Mouse (Mus musculus): ENCODE data around the gene Mtmr1. TPM values are rescaled to one million over a fixed set of nuclear protein-coding genes. Genes with fewer than 3 reads are reported as not detected.

Mtmr1 gene
- polyA plus RNA-seq, 1 experiment from 2014 or later = 9.3 TPM

DNA sequence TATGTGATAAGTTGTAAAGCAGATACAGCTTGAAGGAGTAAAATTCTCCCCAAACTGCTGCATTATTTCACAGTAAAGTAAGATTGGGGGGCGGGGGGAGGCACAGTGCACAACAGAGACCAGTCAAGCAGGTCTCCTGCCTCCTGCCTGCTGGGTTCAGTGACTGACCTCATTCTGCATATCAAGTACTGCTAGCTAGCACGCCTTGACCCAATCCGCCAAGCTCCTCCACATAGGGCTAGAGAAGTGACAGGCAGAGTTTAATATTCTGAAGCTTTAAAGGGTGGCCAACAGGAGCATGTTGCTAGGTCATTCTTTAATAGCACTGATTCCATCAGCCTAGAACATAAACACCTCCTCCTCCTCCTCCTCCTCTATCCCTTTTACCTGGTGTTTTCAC lies 48.2 kb downstream of the Mtmr1 start:
- no peak overlapping the region for H3K4me2 ChIP-seq (replicated peaks; ENCODE audit: low read depth)
- no peak overlapping the region for H3K27ac ChIP-seq (ENCODE audit: low read depth, low read length)
- 88% methylated on average over 3 of the region's 3 CpGs for WGBS
- no peak for ATAC-seq
- H3K4me1 ChIP-seq (replicated peaks; ENCODE audit: control insufficient read depth, insufficient read depth, low read length) = no peaks in the 10 kb centered on the region
- no peaks in the 10 kb centered on the region for H3K27me3 ChIP-seq (replicated peaks; ENCODE audit: control insufficient read depth, insufficient read depth, low read length)
- no peak for TF ChIP-seq CTCF (IDR thresholded peaks at IDR 0.05; ENCODE audit: low read depth)
- H3K4me3 ChIP-seq (ENCODE audit: low read depth, low read length) = no peak overlapping the region
- H3K9ac ChIP-seq (ENCODE audit: low read depth, low read length) = no peak overlapping the region
- no peaks in the 10 kb centered on the region for H3K36me3 ChIP-seq (ENCODE audit: control insufficient read depth, insufficient read depth)
- H3K9me3 ChIP-seq (ENCODE audit: control insufficient read depth) = no peaks in the 10 kb centered on the region

DNA sequence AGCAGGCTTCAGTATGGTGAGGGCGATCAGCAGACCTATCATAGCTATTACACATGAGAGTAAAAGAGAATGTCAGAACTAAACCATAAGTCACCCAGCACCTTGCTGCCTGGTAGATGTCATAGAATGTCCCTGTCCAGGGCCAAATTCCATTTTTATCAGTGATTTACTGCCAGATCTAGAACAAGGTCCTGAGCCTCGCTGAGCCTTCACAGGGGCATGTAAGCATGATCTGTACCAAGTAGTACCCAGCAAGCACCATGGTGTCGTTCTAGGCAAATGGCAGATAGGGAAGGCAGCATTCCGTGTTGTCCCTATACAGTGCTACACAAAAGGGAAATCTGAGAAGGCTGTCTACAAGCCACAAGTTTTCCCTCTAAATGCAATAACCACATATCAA lies 49.1 kb downstream of the Mtmr1 start:
- no peak for ATAC-seq
- Histone ChIP-seq H3K27ac (ENCODE audit: low read depth, low read length) (no peak overlapping the region), H3K9ac (ENCODE audit: low read depth, low read length) (no peak overlapping the region), H3K4me3 (ENCODE audit: low read depth, low read length) (no peak overlapping the region), H3K27me3 (replicated peaks; ENCODE audit: control insufficient read depth, insufficient read depth, low read length) (no peaks in the 10 kb centered on the region), H3K9me3 (ENCODE audit: control insufficient read depth) (no peaks in the 10 kb centered on the region), H3K4me1 (replicated peaks; ENCODE audit: control insufficient read depth, insufficient read depth, low read length) (no peaks in the 10 kb centered on the region), H3K4me2 (replicated peaks; ENCODE audit: low read depth) (no peak overlapping the region), H3K36me3 (ENCODE audit: control insufficient read depth, insufficient read depth) (no peaks in the 10 kb centered on the region)
- WGBS = 83% methylated on average over 4 of the region's 4 CpGs
- TF ChIP-seq CTCF (IDR thresholded peaks at IDR 0.05; ENCODE audit: low read depth) = no peak

DNA sequence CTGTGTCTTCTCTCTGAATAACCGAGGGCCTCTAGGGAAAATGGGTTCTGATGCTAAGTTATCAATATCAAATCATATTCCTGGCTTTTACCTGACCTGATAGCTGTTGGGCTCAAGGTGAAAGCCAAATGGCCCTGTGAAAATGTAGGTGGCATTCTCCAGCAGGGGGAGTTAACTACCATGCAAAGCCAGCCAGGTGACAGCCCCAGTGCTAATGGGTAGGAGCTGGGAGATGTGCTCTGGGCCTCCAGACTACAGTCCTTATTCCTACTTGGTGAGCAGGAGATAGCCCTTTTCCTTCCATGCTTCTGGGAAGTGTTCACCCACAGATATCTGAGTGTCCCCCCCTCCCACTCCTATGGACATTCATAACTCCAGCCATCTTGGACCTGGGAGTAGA lies 60.3 kb downstream of the Mtmr1 start:
- 78% methylated on average over 1 of the region's 1 CpGs for WGBS
- no peak overlapping the region for H3K27ac ChIP-seq (ENCODE audit: low read depth, low read length)
- no peaks in the 10 kb centered on the region for H3K4me1 ChIP-seq (replicated peaks; ENCODE audit: control insufficient read depth, insufficient read depth, low read length)
- H3K4me3 ChIP-seq (ENCODE audit: low read depth, low read length) = no peak overlapping the region
- peak; percentile 58 for TF ChIP-seq CTCF (IDR thresholded peaks at IDR 0.05; ENCODE audit: low read depth)
- no peak overlapping the region for H3K9ac ChIP-seq (ENCODE audit: low read depth, low read length)
- H3K9me3 ChIP-seq (ENCODE audit: control insufficient read depth) = no peaks in the 10 kb centered on the region
- H3K4me2 ChIP-seq (replicated peaks; ENCODE audit: low read depth) = no peak overlapping the region
- no peaks in the 10 kb centered on the region; the same call in 1 of the 2 replicates for H3K36me3 ChIP-seq (ENCODE audit: control insufficient read depth, insufficient read depth)
- H3K27me3 ChIP-seq (replicated peaks; ENCODE audit: control insufficient read depth, insufficient read depth, low read length) = no peaks in the 10 kb centered on the region
- ATAC-seq = no peak

DNA sequence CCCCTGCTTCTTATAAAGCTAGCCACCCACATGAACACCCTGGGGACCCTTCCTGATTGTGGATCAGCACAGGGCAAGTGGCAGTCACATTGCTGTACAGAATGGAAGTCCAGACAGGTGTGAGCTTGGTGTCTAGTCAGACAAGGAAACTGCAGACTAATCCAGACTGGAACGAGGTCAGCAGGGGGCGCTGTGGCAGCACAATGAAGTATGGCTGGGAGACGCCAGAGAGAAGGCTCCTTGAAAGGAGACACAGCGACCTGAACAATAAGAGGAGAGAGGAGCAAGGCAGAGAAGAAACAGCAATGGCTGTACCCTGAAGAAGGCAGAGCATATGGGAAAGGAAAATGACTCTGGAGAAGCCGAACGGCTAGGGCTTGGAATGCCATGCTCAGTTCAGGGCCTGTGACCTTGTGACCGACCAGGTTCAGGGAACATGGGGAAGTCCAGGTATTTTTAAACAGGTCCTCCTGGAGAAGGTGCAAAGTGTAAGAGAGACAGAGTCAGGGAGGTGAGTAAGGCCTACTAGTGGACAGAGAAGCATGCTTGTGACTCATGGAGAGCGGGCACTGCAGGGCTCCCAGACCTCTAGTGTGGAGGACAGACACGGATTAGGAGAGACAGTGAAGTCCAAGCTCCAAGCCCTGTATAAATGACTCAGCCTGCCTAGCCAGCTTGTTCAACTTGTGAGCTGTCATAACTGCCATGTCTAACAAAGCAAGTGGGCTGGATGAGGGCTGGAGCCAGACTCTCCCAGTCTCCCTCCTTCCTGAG lies 61.4 kb downstream of the Mtmr1 start:
- WGBS = 43% methylated on average over 9 of the region's 9 CpGs
- peak; percentile 88 for TF ChIP-seq CTCF (IDR thresholded peaks at IDR 0.05; ENCODE audit: low read depth)
- no peak overlapping the region for H3K9ac ChIP-seq (ENCODE audit: low read depth, low read length)
- no peaks in the 10 kb centered on the region for H3K9me3 ChIP-seq (ENCODE audit: control insufficient read depth)
- no peak overlapping the region for H3K4me3 ChIP-seq (ENCODE audit: low read depth, low read length)
- H3K27ac ChIP-seq (ENCODE audit: low read depth, low read length) = no peak overlapping the region
- H3K4me1 ChIP-seq (replicated peaks; ENCODE audit: control insufficient read depth, insufficient read depth, low read length) = no peaks in the 10 kb centered on the region
- peak; percentile 61; the same call in 1 of the 2 replicates for ATAC-seq
- no peaks in the 10 kb centered on the region for H3K27me3 ChIP-seq (replicated peaks; ENCODE audit: control insufficient read depth, insufficient read depth, low read length)
- H3K4me2 ChIP-seq (replicated peaks; ENCODE audit: low read depth) = no peak overlapping the region
- H3K36me3 ChIP-seq (ENCODE audit: control insufficient read depth, insufficient read depth) = no peaks in the 10 kb centered on the region; the same call in 1 of the 2 replicates

DNA sequence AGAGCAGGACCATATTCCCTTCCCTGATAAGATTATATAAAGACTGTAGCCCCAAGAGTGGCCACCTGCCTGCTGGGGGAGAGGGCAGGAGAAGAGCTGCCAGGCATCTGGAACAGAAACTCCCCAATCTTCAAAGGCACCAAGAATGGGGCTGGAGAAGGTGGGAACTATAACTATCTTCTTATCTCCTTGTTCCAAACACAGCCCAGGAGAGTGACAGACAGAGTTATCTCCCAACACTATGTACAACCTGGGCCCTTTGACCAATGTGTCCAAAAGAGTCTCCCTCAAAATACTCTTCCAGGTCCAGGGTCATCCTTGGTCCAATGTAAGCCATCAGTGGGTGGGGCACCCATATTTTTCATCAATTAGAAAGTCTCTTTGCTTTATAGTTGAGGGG lies 62.9 kb downstream of the Mtmr1 start:
- no peak overlapping the region for H3K27ac ChIP-seq (ENCODE audit: low read depth, low read length)
- no peaks in the 10 kb centered on the region; the same call in 1 of the 2 replicates for H3K36me3 ChIP-seq (ENCODE audit: control insufficient read depth, insufficient read depth)
- no peak for ATAC-seq
- no peak overlapping the region for H3K9ac ChIP-seq (ENCODE audit: low read depth, low read length)
- H3K4me1 ChIP-seq (replicated peaks; ENCODE audit: control insufficient read depth, insufficient read depth, low read length) = no peaks in the 10 kb centered on the region
- no peak overlapping the region for H3K4me2 ChIP-seq (replicated peaks; ENCODE audit: low read depth)
- no peak overlapping the region for H3K4me3 ChIP-seq (ENCODE audit: low read depth, low read length)
- no peak for TF ChIP-seq CTCF (IDR thresholded peaks at IDR 0.05; ENCODE audit: low read depth)
- no peaks in the 10 kb centered on the region for H3K9me3 ChIP-seq (ENCODE audit: control insufficient read depth)
- no peaks in the 10 kb centered on the region for H3K27me3 ChIP-seq (replicated peaks; ENCODE audit: control insufficient read depth, insufficient read depth, low read length)

DNA sequence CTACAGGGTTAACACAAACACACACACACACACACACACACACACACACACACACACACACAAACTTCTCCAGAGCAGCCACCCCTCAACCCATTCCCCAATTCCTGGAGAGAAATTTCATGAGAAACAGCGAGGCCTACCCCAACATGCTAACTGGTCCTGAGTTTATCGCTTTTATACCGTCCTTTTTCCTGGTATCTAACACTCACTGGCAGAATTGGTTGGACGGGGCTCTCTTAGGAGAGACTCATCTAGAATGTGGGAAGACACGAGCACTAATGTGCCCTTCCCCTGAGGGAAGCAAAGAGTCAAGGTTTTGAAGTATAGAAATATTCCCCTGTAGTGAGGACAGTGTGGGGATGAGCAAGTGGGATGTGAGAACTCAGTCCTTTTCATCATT lies 66.3 kb downstream of the Mtmr1 start:
- TF ChIP-seq CTCF (IDR thresholded peaks at IDR 0.05; ENCODE audit: low read depth) = no peak
- H3K9ac ChIP-seq (ENCODE audit: low read depth, low read length) = no peak overlapping the region
- no peaks in the 10 kb centered on the region for H3K4me1 ChIP-seq (replicated peaks; ENCODE audit: control insufficient read depth, insufficient read depth, low read length)
- no peak overlapping the region for H3K4me3 ChIP-seq (ENCODE audit: low read depth, low read length)
- no peak overlapping the region for H3K4me2 ChIP-seq (replicated peaks; ENCODE audit: low read depth)
- no peak for ATAC-seq
- H3K9me3 ChIP-seq (ENCODE audit: control insufficient read depth) = no peaks in the 10 kb centered on the region
- H3K36me3 ChIP-seq (ENCODE audit: control insufficient read depth, insufficient read depth) = no peaks in the 10 kb centered on the region
- no peak overlapping the region for H3K27ac ChIP-seq (ENCODE audit: low read depth, low read length)
- WGBS = 93% methylated on average over 5 of the region's 5 CpGs
- H3K27me3 ChIP-seq (replicated peaks; ENCODE audit: control insufficient read depth, insufficient read depth, low read length) = no peaks in the 10 kb centered on the region
